Mouse (Mus musculus) heart, embryonic 12.5 days (tissue): ENCODE data around the gene Katnal1. TPM values are rescaled to one million over a fixed set of nuclear protein-coding genes. Genes with fewer than 3 reads are reported as not detected.

Experiments
- ATAC-seq: fragments of 200-750 bp; cut with Nextera tagmentation; 2 replicates; pipeline ENCODE4 v1.8.0; 2017; ENCODE audit warnings: moderate TSS enrichment, moderate library complexity; ENCODE audit not compliant: insufficient number of reproducible peaks, low FRiP score
- H3K27ac ChIP-seq: fragments of 300-500 bp; sonication (generic); 2 replicates; pipeline ENCODE4 v1.5.1; 2016; ENCODE audit warnings: mild to moderate bottlenecking, moderate library complexity; ENCODE audit not compliant: poor library complexity, severe bottlenecking
- H3K27me3 ChIP-seq: fragments of 300-500 bp; sonication (generic); replicated peaks from 2 replicates; pipeline ENCODE4 v1.6.1; 2016; ENCODE audit warnings: mild to moderate bottlenecking, moderate library complexity
- H3K36me3 ChIP-seq: fragments of 300-500 bp; sonication (generic); 2 replicates; pipeline ENCODE4 v1.6.1; 2016; ENCODE audit warnings: mild to moderate bottlenecking, moderate library complexity
- H3K4me1 ChIP-seq: fragments of 300-500 bp; sonication (generic); replicated peaks from 2 replicates; pipeline ENCODE4 v1.6.1; 2016; ENCODE audit warnings: mild to moderate bottlenecking
- H3K4me2 ChIP-seq: fragments of 300-500 bp; sonication (generic); 2 replicates; pipeline ENCODE4 v1.6.1; 2016; ENCODE audit warnings: mild to moderate bottlenecking, moderate library complexity
- H3K4me3 ChIP-seq: fragments of 300-500 bp; sonication (generic); 2 replicates; pipeline ENCODE4 v1.5.1; 2016; ENCODE audit warnings: mild to moderate bottlenecking
- H3K9ac ChIP-seq: fragments of 300-500 bp; sonication (generic); 2 replicates; pipeline ENCODE4 v1.6.1; 2016; ENCODE audit warnings: mild to moderate bottlenecking, moderate library complexity
- H3K9me3 ChIP-seq: fragments of 300-500 bp; sonication (generic); replicated peaks from 2 replicates; pipeline ENCODE4 v1.6.1; 2016; ENCODE audit warnings: mild to moderate bottlenecking, moderate library complexity
- WGBS: fragments of 180-500 bp; shearing (Covaris S2); methylation state at CpG from one replicate; pipeline ENCODE4 v1.1.7; 2016; 5-methylcytosine and 5-hydroxymethylcytosine counted together
- polyA plus RNA-seq: library from polyadenylated mRNA; unstranded; fragments of >200 nt; fragmentation: Nextera tagmentation; extraction: Ambion mirVana; gene quantifications from 2 replicates; pipeline ENCODE4 v1.2.1, GENCODE M21; 2016

Gene Katnal1
- polyA plus RNA-seq, 1 experiment from 2014 or later = 19.2 TPM

- Histone ChIP-seq H3K27ac (no peak overlapping the region), H3K36me3 (no peaks in the 10 kb centered on the region), H3K4me3 (no peak overlapping the region), H3K27me3 (no peaks in the 10 kb centered on the region), H3K4me2 (no peak overlapping the region), H3K4me1 (peaks cover 14% of the 10 kb centered on the region), H3K9ac (no peak overlapping the region), H3K9me3 (peaks cover 8% of the 10 kb centered on the region; the same call in 1 of the 2 replicates)
- 82% methylated on average over 22 of the region's 22 CpGs for WGBS
- ATAC-seq = 0 out of 2 replicates have a peak, but pooled peaks have one; percentile 38
Observed at GRCm38 (mm10) chr5:148954314-148955060, 25.4 kb upstream of the Katnal1 start.

GRCm38 (mm10) chr5:148953098-148953497 is 24.0 kb upstream of the Katnal1 start:
- Histone ChIP-seq H3K9ac (no peak overlapping the region), H3K4me1 (0 out of 2 replicates have a peak, but pooled peaks cover 7% of the 10 kb centered on the region), H3K27ac (no peak overlapping the region), H3K4me2 (no peak overlapping the region), H3K36me3 (no peaks in the 10 kb centered on the region), H3K4me3 (no peak overlapping the region), H3K9me3 (peaks cover 8% of the 10 kb centered on the region; the same call in 1 of the 2 replicates), H3K27me3 (no peaks in the 10 kb centered on the region)
- ATAC-seq = no peak
- WGBS = 72% methylated on average over 5 of the region's 5 CpGs

GRCm38 (mm10) chr5:148952419-148952818 is 23.3 kb upstream of the Katnal1 start:
- Histone ChIP-seq H3K36me3 (no peaks in the 10 kb centered on the region), H3K4me1 (0 out of 2 replicates have a peak, but pooled peaks cover 7% of the 10 kb centered on the region), H3K27me3 (no peaks in the 10 kb centered on the region), H3K4me3 (no peak overlapping the region), H3K9me3 (peaks cover 8% of the 10 kb centered on the region; the same call in 1 of the 2 replicates), H3K4me2 (no peak overlapping the region), H3K9ac (no peak overlapping the region), H3K27ac (no peak overlapping the region)
- WGBS = 48% methylated on average over 6 of the region's 6 CpGs
- no peak for ATAC-seq

GRCm38 (mm10) chr5:148951360-148951759 is 22.2 kb upstream of the Katnal1 start:
- Histone ChIP-seq H3K9me3 (peaks cover 8% of the 10 kb centered on the region; the same call in 1 of the 2 replicates), H3K9ac (no peak overlapping the region), H3K36me3 (no peaks in the 10 kb centered on the region), H3K4me1 (0 out of 2 replicates have a peak, but pooled peaks cover under 1% of the 10 kb centered on the region), H3K27me3 (no peaks in the 10 kb centered on the region), H3K4me2 (no peak overlapping the region), H3K4me3 (no peak overlapping the region), H3K27ac (no peak overlapping the region)
- WGBS = 72% methylated on average over 5 of the region's 5 CpGs
- ATAC-seq = no peak

- Histone ChIP-seq H3K4me1 (no peaks in the 10 kb centered on the region), H3K36me3 (no peaks in the 10 kb centered on the region), H3K27ac (no peak overlapping the region), H3K4me3 (no peak overlapping the region), H3K27me3 (no peaks in the 10 kb centered on the region), H3K9me3 (peaks cover 8% of the 10 kb centered on the region; the same call in 1 of the 2 replicates), H3K4me2 (no peak overlapping the region), H3K9ac (no peak overlapping the region)
- 41% methylated on average over 15 of the region's 15 CpGs for WGBS
- ATAC-seq = no peak
Observed at GRCm38 (mm10) chr5:148950064-148950463, 20.9 kb upstream of the Katnal1 start.

GRCm38 (mm10) chr5:148948577-148948976 is 19.5 kb upstream of the Katnal1 start:
- Histone ChIP-seq H3K9me3 (0 out of 2 replicates have a peak, but pooled peaks cover 5% of the 10 kb centered on the region), H3K27me3 (no peaks in the 10 kb centered on the region), H3K4me3 (no peak overlapping the region), H3K4me2 (no peak overlapping the region), H3K9ac (no peak overlapping the region), H3K4me1 (peaks cover 4% of the 10 kb centered on the region; the same call in 1 of the 2 replicates), H3K36me3 (no peaks in the 10 kb centered on the region), H3K27ac (no peak overlapping the region)
- 72% methylated on average over 9 of the region's 9 CpGs for WGBS
- ATAC-seq = no peak

- H3K4me1 ChIP-seq = peaks cover 5% of the 10 kb centered on the region; the same call in 1 of the 2 replicates
- H3K27ac ChIP-seq = no peak overlapping the region
- H3K9ac ChIP-seq = no peak overlapping the region
- no peak for ATAC-seq
- H3K4me3 ChIP-seq = no peak overlapping the region
- no peaks in the 10 kb centered on the region for H3K36me3 ChIP-seq
- H3K4me2 ChIP-seq = no peak overlapping the region
- WGBS = 68% methylated on average over 4 of the region's 4 CpGs
- no peaks in the 10 kb centered on the region for H3K27me3 ChIP-seq
- peaks cover 5% of the 10 kb centered on the region; the same call in 1 of the 2 replicates for H3K9me3 ChIP-seq
Observed at GRCm38 (mm10) chr5:148947412-148947811, 18.3 kb upstream of the Katnal1 start.

- Histone ChIP-seq H3K4me2 (no peak overlapping the region), H3K27ac (no peak overlapping the region), H3K9me3 (peaks cover 6% of the 10 kb centered on the region; the same call in 1 of the 2 replicates), H3K4me1 (peaks cover 5% of the 10 kb centered on the region; the same call in 1 of the 2 replicates), H3K27me3 (no peaks in the 10 kb centered on the region), H3K4me3 (no peak overlapping the region), H3K9ac (no peak overlapping the region), H3K36me3 (no peaks in the 10 kb centered on the region)
- ATAC-seq = no peak
- 72% methylated on average over 5 of the region's 5 CpGs for WGBS
Observed at GRCm38 (mm10) chr5:148946787-148947186, 17.7 kb upstream of the Katnal1 start.

- Histone ChIP-seq H3K27me3 (no peaks in the 10 kb centered on the region), H3K4me1 (peaks cover 5% of the 10 kb centered on the region; the same call in 1 of the 2 replicates), H3K4me2 (no peak overlapping the region), H3K36me3 (no peaks in the 10 kb centered on the region), H3K4me3 (no peak overlapping the region), H3K9me3 (peaks cover 6% of the 10 kb centered on the region; the same call in 1 of the 2 replicates), H3K9ac (no peak overlapping the region), H3K27ac (no peak overlapping the region)
- ATAC-seq = no peak
- WGBS = 68% methylated on average over 2 of the region's 2 CpGs
Observed at GRCm38 (mm10) chr5:148945735-148946134, 16.6 kb upstream of the Katnal1 start.

GRCm38 (mm10) chr5:148944024-148944423 is 14.9 kb upstream of the Katnal1 start:
- no peak overlapping the region for H3K9ac ChIP-seq
- no peak overlapping the region for H3K4me3 ChIP-seq
- peaks cover 6% of the 10 kb centered on the region; the same call in 1 of the 2 replicates for H3K9me3 ChIP-seq
- 60% methylated on average over 8 of the region's 8 CpGs for WGBS
- no peak overlapping the region for H3K27ac ChIP-seq
- no peak overlapping the region for H3K4me2 ChIP-seq
- H3K27me3 ChIP-seq = no peaks in the 10 kb centered on the region
- H3K4me1 ChIP-seq = peaks cover 5% of the 10 kb centered on the region; the same call in 1 of the 2 replicates
- H3K36me3 ChIP-seq = no peaks in the 10 kb centered on the region
- no peak for ATAC-seq

- Histone ChIP-seq H3K4me3 (no peak overlapping the region), H3K4me2 (no peak overlapping the region), H3K4me1 (peaks cover 5% of the 10 kb centered on the region; the same call in 1 of the 2 replicates), H3K9ac (no peak overlapping the region), H3K27me3 (no peaks in the 10 kb centered on the region), H3K9me3 (peaks cover 6% of the 10 kb centered on the region; the same call in 1 of the 2 replicates), H3K36me3 (no peaks in the 10 kb centered on the region), H3K27ac (no peak overlapping the region)
- WGBS = 82% methylated on average over 10 of the region's 10 CpGs
- ATAC-seq = no peak
Observed at GRCm38 (mm10) chr5:148943444-148943843, 14.3 kb upstream of the Katnal1 start.
